Mouse (Mus musculus) kidney, embryonic 14.5 days (tissue): ENCODE measurements around the gene Them4. TPM values are rescaled to one million over a fixed set of nuclear protein-coding genes. Genes with fewer than 3 reads are reported as not detected.

ENCODE experiments used
- ATAC-seq: fragments of 200-750 bp; cut with Nextera tagmentation; 2 replicates; pipeline ENCODE4 v1.8.0; 2017; ENCODE audit warnings: moderate number of reproducible peaks, mild to moderate bottlenecking, moderate TSS enrichment, moderate library complexity; ENCODE audit not compliant: low FRiP score, low TSS enrichment
- H3K27ac ChIP-seq: fragments of 300-500 bp; sonication (generic); 2 replicates; pipeline ENCODE4 v1.5.1; 2014; ENCODE audit warnings: low read depth, mild to moderate bottlenecking, low read length, moderate library complexity, mixed read lengths
- H3K27me3 ChIP-seq: fragments of 300-500 bp; sonication (generic); 2 replicates; pipeline ENCODE4 v1.6.1; 2014; ENCODE audit warnings: mild to moderate bottlenecking, low read length; ENCODE audit not compliant: control insufficient read depth, insufficient read depth
- H3K36me3 ChIP-seq: fragments of 300-500 bp; sonication (generic); 2 replicates; pipeline ENCODE4 v1.6.1; 2014; ENCODE audit warnings: low read length, mixed read lengths; ENCODE audit not compliant: control insufficient read depth, insufficient read depth
- H3K4me1 ChIP-seq: fragments of 300-500 bp; sonication (generic); 2 replicates; pipeline ENCODE4 v1.6.1; 2014; ENCODE audit warnings: low read length, mixed read lengths; ENCODE audit not compliant: control insufficient read depth, insufficient read depth
- H3K4me2 ChIP-seq: fragments of 300-500 bp; sonication (generic); replicated peaks from 2 replicates; pipeline ENCODE4 v1.6.1; 2014; ENCODE audit warnings: low read depth, mild to moderate bottlenecking, low read length
- H3K4me3 ChIP-seq: fragments of 300-500 bp; sonication (generic); 2 replicates; pipeline ENCODE4 v1.5.1; 2014; ENCODE audit warnings: mild to moderate bottlenecking, low read length
- H3K9ac ChIP-seq: fragments of 300-500 bp; sonication (generic); 2 replicates; pipeline ENCODE4 v1.6.1; 2014; ENCODE audit warnings: low read depth, mild to moderate bottlenecking, low read length, moderate library complexity
- H3K9me3 ChIP-seq: fragments of 300-500 bp; sonication (generic); 2 replicates; pipeline ENCODE4 v1.6.1; 2016; ENCODE audit warnings: low read length; ENCODE audit not compliant: control insufficient read depth
- WGBS: fragments of 180-500 bp; shearing (Covaris S2); extraction: QIAGEN DNeasy Blood & Tissue Kit; methylation state at CpG from one replicate; pipeline ENCODE4 v1.1.7; 2014; 5-methylcytosine and 5-hydroxymethylcytosine counted together
- polyA plus RNA-seq: library from polyadenylated mRNA; unstranded; fragments of >200 nt; fragmentation: Nextera tagmentation; extraction: Ambion mirVana; gene quantifications from 2 replicates; pipeline ENCODE4 v1.2.1, GENCODE M21; 2014

The Them4 gene
- polyA plus RNA-seq, 1 experiment from 2014 or later, result 10.2 TPM

- Histone ChIP-seq H3K27ac (no peak within 1 kb of the TSS), H3K4me3 (peak within 1 kb of the TSS; percentile 28), H3K9me3 (no peaks in the 10 kb centered on the region), H3K27me3 (0 out of 2 replicates have a peak, but pooled peaks cover 2% of the 10 kb centered on the region), H3K4me2 (peak within 1 kb of the TSS; percentile 48), H3K9ac (peak within 1 kb of the TSS; percentile 37; the same call in 1 of the 2 replicates), H3K36me3 (no peaks in the 10 kb centered on the region), H3K4me1 (peaks cover 7% of the 10 kb centered on the region)
- WGBS, result 16% methylated on average over 5 of the region's 5 CpGs
- peak; percentile 51 for ATAC-seq
Observed at GRCm38 (mm10) chr3:94372641-94373040, 62.8 kb downstream of the Them4 start, which contains the start of gene Rorc. TSS of gene Rorc (plus strand) at chr3:94372794.

GRCm38 (mm10) chr3:94373090-94373489, 63.2 kb downstream of the Them4 start:
- peak overlapping the region; percentile 28 for H3K4me3 ChIP-seq
- WGBS, result 5% methylated on average over 9 of the region's 10 CpGs
- H3K9ac ChIP-seq, result peak overlapping the region; percentile 37; the same call in 1 of the 2 replicates
- H3K27ac ChIP-seq, result no peak overlapping the region
- H3K36me3 ChIP-seq, result no peaks in the 10 kb centered on the region
- 0 out of 2 replicates have a peak, but pooled peaks cover 2% of the 10 kb centered on the region for H3K27me3 ChIP-seq
- peaks cover 7% of the 10 kb centered on the region for H3K4me1 ChIP-seq
- no peaks in the 10 kb centered on the region for H3K9me3 ChIP-seq
- peak; percentile 14; the same call in 1 of the 2 replicates for ATAC-seq
- H3K4me2 ChIP-seq, result peak overlapping the region; percentile 48

GRCm38 (mm10) chr3:94373597-94374011, 63.7 kb downstream of the Them4 start:
- no peaks in the 10 kb centered on the region for H3K9me3 ChIP-seq
- ATAC-seq, result peak; percentile 41; the same call in 1 of the 2 replicates
- 0 out of 2 replicates have a peak, but pooled peaks cover 2% of the 10 kb centered on the region for H3K27me3 ChIP-seq
- 0% methylated on average over 5 of the region's 5 CpGs for WGBS
- H3K27ac ChIP-seq, result no peak overlapping the region
- H3K4me3 ChIP-seq, result peak overlapping the region; percentile 28
- peak overlapping the region; percentile 37; the same call in 1 of the 2 replicates for H3K9ac ChIP-seq
- peaks cover 7% of the 10 kb centered on the region for H3K4me1 ChIP-seq
- peak overlapping the region; percentile 48 for H3K4me2 ChIP-seq
- no peaks in the 10 kb centered on the region for H3K36me3 ChIP-seq

GRCm38 (mm10) chr3:94374636-94375035, 64.7 kb downstream of the Them4 start:
- peaks cover 7% of the 10 kb centered on the region for H3K4me1 ChIP-seq
- no peak overlapping the region for H3K4me3 ChIP-seq
- H3K9ac ChIP-seq, result no peak overlapping the region
- H3K27me3 ChIP-seq, result 0 out of 2 replicates have a peak, but pooled peaks cover 2% of the 10 kb centered on the region
- H3K9me3 ChIP-seq, result no peaks in the 10 kb centered on the region
- H3K4me2 ChIP-seq, result no peak overlapping the region
- no peaks in the 10 kb centered on the region for H3K36me3 ChIP-seq
- H3K27ac ChIP-seq, result no peak overlapping the region
- ATAC-seq, result no peak

- H3K4me1 ChIP-seq, result peaks cover 7% of the 10 kb centered on the region
- H3K27ac ChIP-seq, result no peak overlapping the region
- WGBS, result 77% methylated on average over 2 of the region's 2 CpGs
- no peaks in the 10 kb centered on the region for H3K9me3 ChIP-seq
- ATAC-seq, result no peak
- no peak overlapping the region for H3K9ac ChIP-seq
- no peak overlapping the region for H3K4me3 ChIP-seq
- no peak overlapping the region for H3K4me2 ChIP-seq
- 0 out of 2 replicates have a peak, but pooled peaks cover 2% of the 10 kb centered on the region for H3K27me3 ChIP-seq
- no peaks in the 10 kb centered on the region for H3K36me3 ChIP-seq
Observed at GRCm38 (mm10) chr3:94375146-94375545, 65.3 kb downstream of the Them4 start.

- Histone ChIP-seq H3K4me1 (peaks cover 7% of the 10 kb centered on the region), H3K27me3 (0 out of 2 replicates have a peak, but pooled peaks cover 2% of the 10 kb centered on the region), H3K9me3 (no peaks in the 10 kb centered on the region), H3K9ac (no peak overlapping the region), H3K4me2 (no peak overlapping the region), H3K36me3 (no peaks in the 10 kb centered on the region), H3K4me3 (no peak overlapping the region), H3K27ac (no peak overlapping the region)
- no peak for ATAC-seq
- WGBS, result 56% methylated on average over 5 of the region's 5 CpGs
Observed at GRCm38 (mm10) chr3:94375861-94376260, 66.0 kb downstream of the Them4 start.

GRCm38 (mm10) chr3:94377028-94377923, 67.4 kb downstream of the Them4 start:
- peaks cover 7% of the 10 kb centered on the region for H3K4me1 ChIP-seq
- no peak overlapping the region for H3K4me2 ChIP-seq
- no peak for ATAC-seq
- H3K9me3 ChIP-seq, result no peaks in the 10 kb centered on the region
- no peak overlapping the region for H3K4me3 ChIP-seq
- H3K27me3 ChIP-seq, result 0 out of 2 replicates have a peak, but pooled peaks cover 2% of the 10 kb centered on the region
- no peaks in the 10 kb centered on the region for H3K36me3 ChIP-seq
- 18% methylated on average over 13 of the region's 13 CpGs for WGBS
- H3K27ac ChIP-seq, result no peak overlapping the region
- no peak overlapping the region for H3K9ac ChIP-seq

GRCm38 (mm10) chr3:94379831-94380510, 70.1 kb downstream of the Them4 start:
- Histone ChIP-seq H3K4me2 (no peak overlapping the region), H3K27ac (no peak overlapping the region), H3K9ac (no peak overlapping the region), H3K4me3 (no peak overlapping the region), H3K9me3 (no peaks in the 10 kb centered on the region), H3K4me1 (no peaks in the 10 kb centered on the region), H3K27me3 (no peaks in the 10 kb centered on the region), H3K36me3 (no peaks in the 10 kb centered on the region)
- WGBS, result 15% methylated on average over 9 of the region's 9 CpGs
- ATAC-seq, result no peak
